Mouse (Mus musculus): ENCODE data around the gene Trappc3l.

DNA sequence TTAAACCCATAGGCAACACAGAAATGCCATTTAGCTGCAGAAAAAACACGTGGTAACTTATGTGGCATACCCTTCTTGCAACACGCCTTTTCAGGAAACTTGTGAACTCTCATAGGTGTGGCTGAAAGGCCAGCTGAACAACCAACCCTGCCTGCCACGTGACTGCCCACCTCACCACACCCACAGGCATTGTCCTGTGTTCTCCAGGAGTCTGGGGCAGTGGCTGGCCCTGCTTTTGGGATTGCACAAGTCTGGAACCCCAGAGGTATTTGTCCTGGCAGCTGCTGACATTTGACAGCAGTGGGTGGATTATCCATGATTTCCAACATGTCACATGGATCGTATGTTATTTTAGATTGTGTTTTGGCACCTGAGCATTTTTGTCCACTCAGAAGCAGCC lies 102.4 kb downstream of the Trappc3l start:
- TF ChIP-seq CTCF (IDR thresholded peaks at IDR 0.05; ENCODE audit: low read depth, low read length), result no peak
- no peak for TF ChIP-seq POLR2A (IDR thresholded peaks at IDR 0.05; ENCODE audit: extremely low read depth, insufficient read depth, low read length)
